Mouse (Mus musculus): ENCODE measurements at regions not wholly inside any gene's neighbourhood (a gene's known extent, or its start where the extent isn't known, plus 50 kb on each side); places are given as distances from the start of the nearest gene placed in this dataset.
"Not testable (repeated sequence)": the region's sequence is repeated elsewhere in the genome, so short reads cannot be mapped to it uniquely, and the experiment has no call there.

DNA sequence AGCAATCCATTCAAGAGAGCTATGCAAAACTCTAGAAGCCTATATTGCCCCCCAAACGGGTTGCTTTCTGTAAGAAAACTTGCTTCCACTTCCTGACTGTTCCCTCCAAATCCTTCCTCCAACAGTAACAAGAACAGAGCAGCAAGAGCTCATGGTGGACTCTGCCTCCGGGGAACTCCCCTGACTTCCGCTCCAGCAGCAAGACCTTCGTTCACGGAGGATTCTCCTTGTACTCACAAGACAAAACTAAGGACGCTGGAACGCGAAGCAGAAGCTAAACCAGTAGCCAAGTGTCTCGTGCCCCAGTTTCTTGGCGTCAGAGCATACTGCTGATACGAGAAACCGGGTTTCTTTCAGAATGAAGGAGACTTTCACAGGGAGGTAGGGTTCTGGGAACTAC is 50.7 kb downstream of the H2al2a start:
- Histone ChIP-seq H3K27ac (no peak overlapping the region), H3K4me1 (replicated peaks; ENCODE audit: insufficient read depth, low read length) (no peaks in the 10 kb centered on the region), H3K9ac (ENCODE audit: low read depth, low read length) (no peak overlapping the region), H3K36me3 (ENCODE audit: insufficient read depth, low read length) (no peaks in the 10 kb centered on the region), H3K27me3 (ENCODE audit: insufficient read depth, low read length) (no peaks in the 10 kb centered on the region), H3K4me3 (replicated peaks; ENCODE audit: low read depth, low read length) (no peak overlapping the region), H3K4me2 (ENCODE audit: low read length) (no peak overlapping the region), H3K9me3 (replicated peaks; ENCODE audit: low read length) (no peaks in the 10 kb centered on the region)
- TF ChIP-seq CTCF (IDR thresholded peaks at IDR 0.05; ENCODE audit: low read depth): no peak
- WGBS: 71% methylated on average over 12 of the region's 12 CpGs
- ATAC-seq (replicated peaks; ENCODE audit: low FRiP score, low read depth) (no peak), DNase-seq (ENCODE audit: low spot score) (peak; percentile 25)

DNA sequence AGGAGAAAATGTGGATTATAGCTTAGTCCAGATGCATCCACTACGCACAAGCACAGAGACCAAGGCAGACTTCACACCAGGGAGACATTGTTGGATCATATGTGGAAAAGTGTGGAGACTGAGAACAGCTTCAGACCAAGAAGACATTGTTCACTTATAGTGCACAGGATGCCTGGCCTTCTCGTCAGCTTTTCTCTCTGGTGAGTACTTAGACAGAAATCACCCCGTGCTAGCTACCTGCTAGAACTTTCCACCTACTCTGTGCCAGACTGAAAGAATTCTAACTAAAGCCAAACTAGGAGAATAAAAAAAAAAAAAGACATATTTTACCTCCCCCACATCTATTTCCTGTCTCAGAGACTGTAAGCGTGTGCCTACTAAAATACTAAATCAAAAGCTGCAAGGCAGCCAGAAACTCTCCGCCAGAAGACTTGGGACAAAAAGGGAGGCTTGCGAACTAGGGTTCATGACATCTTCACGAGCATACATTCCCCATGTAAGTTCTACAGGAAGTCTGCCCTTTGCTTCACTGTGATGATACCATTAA is 51.3 kb downstream of the H2al2a start:
- WGBS: 53% methylated on average over 7 of the region's 7 CpGs
- H3K4me3 ChIP-seq (replicated peaks; ENCODE audit: low read depth, low read length): no peak overlapping the region
- no peaks in the 10 kb centered on the region for H3K27me3 ChIP-seq (ENCODE audit: insufficient read depth, low read length)
- DNase-seq (ENCODE audit: low spot score) (peak; percentile 56), ATAC-seq (replicated peaks; ENCODE audit: low FRiP score, low read depth) (no peak)
- H3K36me3 ChIP-seq (ENCODE audit: insufficient read depth, low read length): no peaks in the 10 kb centered on the region
- H3K4me1 ChIP-seq (replicated peaks; ENCODE audit: insufficient read depth, low read length): no peaks in the 10 kb centered on the region
- no peak overlapping the region for H3K27ac ChIP-seq
- H3K4me2 ChIP-seq (ENCODE audit: low read length): no peak overlapping the region
- no peaks in the 10 kb centered on the region for H3K9me3 ChIP-seq (replicated peaks; ENCODE audit: low read length)
- H3K9ac ChIP-seq (ENCODE audit: low read depth, low read length): no peak overlapping the region
- no peak for TF ChIP-seq CTCF (IDR thresholded peaks at IDR 0.05; ENCODE audit: low read depth)

DNA sequence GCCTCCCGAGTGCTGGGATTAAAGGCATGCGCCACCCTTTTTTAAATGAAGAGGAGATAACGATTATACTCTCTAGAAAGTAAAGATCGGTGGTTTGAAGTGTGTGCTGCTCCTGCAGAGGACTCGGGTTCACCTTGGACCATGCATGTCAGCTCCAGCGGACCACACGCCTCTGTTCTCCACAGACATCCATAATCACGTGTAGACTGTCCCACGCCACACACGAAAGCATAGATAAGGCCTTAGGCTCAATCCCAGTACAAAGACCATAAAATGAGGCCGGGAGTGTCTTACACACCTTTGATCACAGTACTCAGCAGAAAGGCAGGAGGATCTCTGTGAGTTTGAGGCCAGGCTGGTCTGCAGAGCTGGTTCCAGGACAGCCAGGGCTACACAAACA is 53.3 kb downstream of the H2al2a start:
- H3K27me3 ChIP-seq (ENCODE audit: insufficient read depth, low read length): no peaks in the 10 kb centered on the region
- H3K4me2 ChIP-seq (ENCODE audit: low read length): no peak overlapping the region
- DNase-seq (ENCODE audit: low spot score) (no peak), ATAC-seq (replicated peaks; ENCODE audit: low FRiP score, low read depth) (no peak)
- 90% methylated on average over 11 of the region's 11 CpGs for WGBS
- no peaks in the 10 kb centered on the region for H3K36me3 ChIP-seq (ENCODE audit: insufficient read depth, low read length)
- H3K27ac ChIP-seq: no peak overlapping the region
- no peaks in the 10 kb centered on the region for H3K9me3 ChIP-seq (replicated peaks; ENCODE audit: low read length)
- H3K9ac ChIP-seq (ENCODE audit: low read depth, low read length): no peak overlapping the region
- no peak overlapping the region for H3K4me3 ChIP-seq (replicated peaks; ENCODE audit: low read depth, low read length)
- no peaks in the 10 kb centered on the region; the same call in 1 of the 2 replicates for H3K4me1 ChIP-seq (replicated peaks; ENCODE audit: insufficient read depth, low read length)
- TF ChIP-seq CTCF (IDR thresholded peaks at IDR 0.05; ENCODE audit: low read depth): no peak

DNA sequence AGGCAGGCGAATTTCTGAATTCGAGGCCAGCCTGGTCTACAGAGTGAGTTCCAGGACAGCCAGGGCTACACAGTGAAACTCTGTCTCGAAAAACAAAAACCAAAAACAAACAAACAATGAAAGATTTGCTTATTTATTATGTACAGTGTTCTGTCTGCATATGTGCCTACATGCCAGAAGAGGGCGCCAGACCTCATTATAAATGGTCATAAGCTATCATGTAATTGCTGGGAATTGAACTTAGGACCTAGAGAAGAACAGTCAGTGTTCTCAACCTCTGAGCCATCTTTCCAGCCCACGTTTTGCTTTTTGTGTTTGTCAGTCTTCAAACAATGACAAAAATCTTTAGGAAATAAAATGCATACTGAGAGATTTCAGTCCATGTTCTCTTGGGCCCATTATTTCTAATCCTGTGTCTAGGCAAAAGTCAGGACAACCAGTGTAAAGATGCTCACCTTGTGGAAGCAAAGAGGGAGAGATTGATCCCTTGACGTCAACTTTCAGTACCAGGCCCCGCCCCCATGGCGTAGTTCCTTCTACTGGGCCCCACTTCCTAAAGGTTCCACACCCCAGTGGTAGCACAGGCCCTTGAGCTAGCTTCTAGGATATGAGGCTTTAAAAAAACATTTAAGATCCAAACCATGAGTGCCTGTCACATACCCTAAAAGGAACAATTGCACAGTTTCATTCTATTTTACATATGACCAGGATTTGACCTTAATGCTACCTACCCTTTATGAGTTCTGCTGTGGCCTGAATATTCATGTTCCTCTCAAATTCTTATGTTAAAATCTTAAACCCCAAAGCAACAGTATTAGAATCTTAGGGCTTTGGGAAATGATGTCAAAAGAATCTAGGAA is 54.0 kb downstream of the H2al2a start:
- Histone ChIP-seq H3K4me2 (ENCODE audit: low read length) (no peak overlapping the region), H3K9ac (ENCODE audit: low read depth, low read length) (no peak overlapping the region), H3K9me3 (replicated peaks; ENCODE audit: low read length) (no peaks in the 10 kb centered on the region), H3K27me3 (ENCODE audit: insufficient read depth, low read length) (no peaks in the 10 kb centered on the region), H3K4me3 (replicated peaks; ENCODE audit: low read depth, low read length) (no peak overlapping the region), H3K36me3 (ENCODE audit: insufficient read depth, low read length) (no peaks in the 10 kb centered on the region), H3K4me1 (replicated peaks; ENCODE audit: insufficient read depth, low read length) (no peaks in the 10 kb centered on the region; the same call in 1 of the 2 replicates), H3K27ac (no peak overlapping the region)
- WGBS: 79% methylated on average over 8 of the region's 8 CpGs
- ATAC-seq (replicated peaks; ENCODE audit: low FRiP score, low read depth) (no peak), DNase-seq (ENCODE audit: low spot score) (peak; percentile 42)
- peak; percentile 67 for TF ChIP-seq CTCF (IDR thresholded peaks at IDR 0.05; ENCODE audit: low read depth)

DNA sequence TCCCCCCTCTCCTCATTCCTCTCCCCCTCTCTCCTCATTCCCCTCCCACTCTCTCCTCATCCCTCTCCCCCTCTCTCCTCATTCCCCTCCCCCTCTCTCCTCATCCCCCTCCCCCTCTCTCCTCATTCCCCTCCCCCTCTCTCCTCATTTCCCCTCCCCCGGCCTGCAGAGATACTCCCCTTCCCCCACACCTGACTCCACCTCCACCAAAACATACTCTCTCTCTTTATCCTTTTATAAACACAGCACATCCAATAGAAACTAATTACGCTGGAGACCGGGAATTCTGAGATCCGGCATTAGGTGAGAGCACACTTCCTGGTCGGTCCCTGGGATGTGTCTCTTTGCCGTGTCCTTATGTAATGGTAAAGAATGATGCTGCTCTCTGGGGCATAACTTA is 54.8 kb downstream of the H2al2a start:
- ATAC-seq (replicated peaks; ENCODE audit: low FRiP score, low read depth) (no peak), DNase-seq (ENCODE audit: low spot score) (no peak)
- Histone ChIP-seq H3K36me3 (ENCODE audit: insufficient read depth, low read length) (no peaks in the 10 kb centered on the region), H3K9ac (ENCODE audit: low read depth, low read length) (no peak overlapping the region), H3K27ac (no peak overlapping the region), H3K9me3 (replicated peaks; ENCODE audit: low read length) (no peaks in the 10 kb centered on the region), H3K4me1 (replicated peaks; ENCODE audit: insufficient read depth, low read length) (no peaks in the 10 kb centered on the region; the same call in 1 of the 2 replicates), H3K4me2 (ENCODE audit: low read length) (no peak overlapping the region), H3K27me3 (ENCODE audit: insufficient read depth, low read length) (no peaks in the 10 kb centered on the region), H3K4me3 (replicated peaks; ENCODE audit: low read depth, low read length) (no peak overlapping the region)
- TF ChIP-seq CTCF (IDR thresholded peaks at IDR 0.05; ENCODE audit: low read depth): no peak
- 96% methylated on average over 6 of the region's 6 CpGs for WGBS

DNA sequence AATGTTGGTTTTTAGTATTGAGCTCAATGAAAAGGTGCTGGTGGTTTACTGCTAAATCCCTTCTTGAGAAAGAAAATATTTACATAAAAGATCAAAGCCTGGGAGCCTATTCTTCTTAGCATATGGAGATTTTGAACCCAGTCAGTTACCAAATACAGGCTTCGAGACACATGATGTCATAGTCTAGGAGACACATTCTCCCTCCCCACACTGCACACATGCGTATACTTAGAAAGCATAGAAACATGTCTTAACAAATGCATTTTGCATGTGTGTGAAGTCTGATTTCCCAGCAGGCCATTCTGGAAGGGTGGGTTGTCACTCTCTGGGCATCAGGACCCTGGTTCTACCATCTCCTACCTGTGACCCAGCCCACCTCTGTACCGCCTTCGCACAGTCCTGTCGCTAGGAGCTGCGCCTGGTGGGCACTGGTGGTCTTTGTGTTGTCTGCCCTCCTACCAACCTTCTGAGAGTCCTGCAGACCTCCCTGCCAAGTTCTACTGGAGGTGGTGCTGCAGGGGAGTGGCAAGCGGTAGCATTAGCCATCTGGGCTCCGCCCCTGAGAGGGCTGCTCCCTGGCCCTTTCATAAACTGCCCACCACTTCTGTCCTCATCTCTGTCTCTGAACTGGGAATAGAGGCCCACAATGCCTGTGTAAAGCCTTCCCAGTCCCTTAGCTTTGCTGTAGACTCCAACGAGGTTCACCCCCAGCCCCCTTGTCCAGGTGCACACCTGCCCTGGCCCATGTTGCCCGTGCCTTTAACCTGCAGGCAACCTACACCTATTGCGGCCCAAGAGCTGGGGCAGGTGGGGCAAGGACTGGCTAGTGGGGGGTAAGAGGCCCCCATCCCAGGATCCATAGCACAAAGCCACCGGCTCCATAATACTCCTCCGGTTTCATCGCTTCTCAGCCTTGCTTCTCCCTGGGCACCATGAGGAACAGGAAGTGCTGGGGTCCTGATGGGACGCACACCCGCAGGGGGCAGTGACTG is 56.6 kb downstream of the H2al2a start:
- H3K27me3 ChIP-seq (ENCODE audit: insufficient read depth, low read length); H3K27ac ChIP-seq; H3K4me2 ChIP-seq (ENCODE audit: low read length); DNase-seq (ENCODE audit: low spot score); H3K9me3 ChIP-seq (replicated peaks; ENCODE audit: low read length); H3K9ac ChIP-seq (ENCODE audit: low read depth, low read length); H3K4me1 ChIP-seq (replicated peaks; ENCODE audit: insufficient read depth, low read length); ATAC-seq (replicated peaks; ENCODE audit: low FRiP score, low read depth); H3K36me3 ChIP-seq (ENCODE audit: insufficient read depth, low read length); H3K4me3 ChIP-seq (replicated peaks; ENCODE audit: low read depth, low read length): not testable (repeated sequence)
- 79% methylated on average over 13 of the region's 16 CpGs for WGBS

Data from kidney, postnatal 0 days (tissue).